Mouse (Mus musculus): ENCODE data around the gene Kcnj9.

DNA sequence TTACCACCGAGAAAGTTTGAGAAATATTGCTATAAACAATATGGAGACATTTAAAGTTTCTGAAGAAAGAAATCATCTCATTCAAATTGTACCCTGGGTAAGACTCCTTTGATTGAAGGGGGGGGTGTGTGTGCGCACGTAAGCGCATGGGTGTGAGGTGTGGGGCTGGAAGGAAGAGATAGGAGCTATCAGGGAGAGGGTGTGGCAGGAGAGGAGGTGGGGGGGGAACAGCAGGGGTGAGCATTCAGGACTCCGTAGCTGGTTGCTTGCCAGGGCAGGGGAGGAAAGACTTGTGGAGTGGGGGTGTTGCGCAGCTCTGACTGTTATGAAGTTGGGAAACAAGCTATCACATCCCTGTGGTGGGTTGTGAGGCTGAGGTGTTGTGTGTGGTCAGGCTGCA, 24.7 kb downstream of the Kcnj9 start:
- TF ChIP-seq CTCF (IDR thresholded peaks at IDR 0.05; ENCODE audit: low read depth) (no peak), EP300 (IDR thresholded peaks at IDR 0.05; ENCODE audit: low read depth) (no peak)
